Mouse (Mus musculus) midbrain, embryonic 11.5 days (tissue): ENCODE results near the gene Gm128. TPM values are rescaled to one million over a fixed set of nuclear protein-coding genes. Genes with fewer than 3 reads are reported as not detected.
"Not testable (repeated sequence)": the region's sequence is repeated elsewhere in the genome, so short reads cannot be mapped to it uniquely, and the experiment has no call there.

Experiments
- ATAC-seq: fragments of 200-750 bp; cut with Nextera tagmentation; 2 replicates; pipeline ENCODE4 v1.8.0; 2017; ENCODE audit warnings: moderate TSS enrichment, moderate library complexity; ENCODE audit not compliant: low FRiP score
- DNase-seq: peaks from one replicate; pipeline ENCODE4 v3.0.0; 2015; ENCODE audit warnings: low spot score; ENCODE audit errors: missing footprints
- H3K27ac ChIP-seq: fragments of 300-500 bp; sonication (generic); 2 replicates; pipeline ENCODE4 v1.5.1; 2014; ENCODE audit warnings: low read depth, low read length
- H3K27me3 ChIP-seq: fragments of 300-500 bp; sonication (generic); 2 replicates; pipeline ENCODE4 v1.6.1; 2014; ENCODE audit warnings: mild to moderate bottlenecking, low read length, moderate library complexity, mixed read lengths; ENCODE audit not compliant: control insufficient read depth, insufficient read depth
- H3K36me3 ChIP-seq: fragments of 300-500 bp; sonication (generic); 2 replicates; pipeline ENCODE4 v1.6.1; 2014; ENCODE audit warnings: mild to moderate bottlenecking, low read length, moderate library complexity, mixed read lengths; ENCODE audit not compliant: control insufficient read depth, insufficient read depth
- H3K4me1 ChIP-seq: fragments of 300-500 bp; sonication (generic); 2 replicates; pipeline ENCODE4 v1.6.1; 2014; ENCODE audit warnings: low read length; ENCODE audit not compliant: control insufficient read depth, insufficient read depth
- H3K4me2 ChIP-seq: fragments of 300-500 bp; sonication (generic); 2 replicates; pipeline ENCODE4 v1.6.1; 2014; ENCODE audit warnings: mild to moderate bottlenecking, moderate library complexity
- H3K4me3 ChIP-seq: fragments of 300-500 bp; sonication (generic); 2 replicates; pipeline ENCODE4 v1.5.1; 2014; ENCODE audit warnings: low read depth, low read length
- H3K9ac ChIP-seq: fragments of 300-500 bp; sonication (generic); 2 replicates; pipeline ENCODE4 v1.6.1; 2014; ENCODE audit warnings: low read length
- H3K9me3 ChIP-seq: fragments of 300-500 bp; sonication (generic); 2 replicates; pipeline ENCODE4 v1.6.1; 2016; ENCODE audit warnings: low read length; ENCODE audit not compliant: control insufficient read depth
- WGBS: fragments of 180-500 bp; shearing (Covaris S2); extraction: QIAGEN DNeasy Blood & Tissue Kit; methylation state at CpG from one replicate; pipeline ENCODE4 v1.1.7; 2014; 5-methylcytosine and 5-hydroxymethylcytosine counted together
- polyA plus RNA-seq: library from polyadenylated mRNA; unstranded; fragments of >200 nt; fragmentation: Nextera tagmentation; extraction: Ambion mirVana; gene quantifications from 2 replicates; pipeline ENCODE4 v1.2.1, GENCODE M21; 2014

The Gm128 gene
- polyA plus RNA-seq, 1 experiment from 2014 or later: 0.18 TPM

DNA sequence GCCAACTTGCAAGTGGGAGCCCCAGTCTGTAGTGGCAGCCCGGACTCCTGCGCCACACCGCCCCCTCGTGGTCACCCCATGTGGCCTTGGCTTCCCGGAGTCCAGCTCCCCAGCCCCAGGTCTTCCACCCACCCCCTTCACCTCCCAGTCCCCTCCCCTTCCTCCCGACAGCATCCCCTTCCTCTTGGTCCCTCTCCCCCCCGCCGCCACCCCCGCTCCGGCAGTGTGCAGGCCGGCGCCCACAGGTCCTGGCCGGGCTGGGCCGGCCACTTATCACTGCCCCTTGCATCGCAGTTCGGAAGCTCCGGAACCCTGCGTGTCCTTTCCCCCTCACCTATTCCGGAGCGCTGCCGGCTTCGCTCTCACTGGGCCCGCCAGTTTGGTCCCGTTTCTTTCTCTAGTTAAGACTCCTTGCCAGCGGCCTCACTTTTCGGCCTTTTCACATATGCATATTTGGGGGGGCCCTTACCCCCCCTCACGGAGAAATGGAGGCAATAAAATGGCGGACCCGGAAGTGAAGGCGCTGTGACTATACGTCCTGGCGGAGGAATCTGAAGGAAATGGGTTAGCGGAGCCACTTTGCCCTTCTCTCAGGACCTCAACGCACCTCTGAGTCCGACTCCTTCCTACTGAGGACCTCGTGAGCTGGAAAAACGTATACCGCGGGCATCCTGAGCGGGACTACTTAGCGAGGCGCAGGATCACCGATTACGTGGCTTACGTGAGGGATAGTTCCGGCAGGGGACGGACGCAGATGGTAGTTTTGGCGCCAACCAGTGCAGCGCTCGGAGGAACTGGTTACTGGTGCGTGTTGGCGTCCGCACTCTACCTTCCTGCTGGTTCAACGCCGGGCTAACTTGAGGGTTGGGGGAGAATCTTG lies 23.9 kb downstream of the Gm128 start, which contains the start of gene Gabpb2:
Gene Gabpb2, minus strand, starts transcription at position 662 of the 880 bp plus-strand sequence.
- no peaks in the 10 kb centered on the region for H3K27me3 ChIP-seq
- peak within 1 kb of the TSS; percentile 96 for H3K27ac ChIP-seq
- ATAC-seq: peak; percentile 94
- peaks cover 7% of the 10 kb centered on the region for H3K4me1 ChIP-seq
- H3K36me3 ChIP-seq: peaks cover 10% of the 10 kb centered on the region
- WGBS: under 1% methylated on average over 56 of the region's 56 CpGs
- H3K9me3 ChIP-seq: no peaks in the 10 kb centered on the region
- peak; percentile 99 for DNase-seq
- H3K4me2 ChIP-seq: peak within 1 kb of the TSS; percentile 60
- H3K9ac ChIP-seq: peak within 1 kb of the TSS; percentile 97
- peak within 1 kb of the TSS; percentile 82 for H3K4me3 ChIP-seq

DNA sequence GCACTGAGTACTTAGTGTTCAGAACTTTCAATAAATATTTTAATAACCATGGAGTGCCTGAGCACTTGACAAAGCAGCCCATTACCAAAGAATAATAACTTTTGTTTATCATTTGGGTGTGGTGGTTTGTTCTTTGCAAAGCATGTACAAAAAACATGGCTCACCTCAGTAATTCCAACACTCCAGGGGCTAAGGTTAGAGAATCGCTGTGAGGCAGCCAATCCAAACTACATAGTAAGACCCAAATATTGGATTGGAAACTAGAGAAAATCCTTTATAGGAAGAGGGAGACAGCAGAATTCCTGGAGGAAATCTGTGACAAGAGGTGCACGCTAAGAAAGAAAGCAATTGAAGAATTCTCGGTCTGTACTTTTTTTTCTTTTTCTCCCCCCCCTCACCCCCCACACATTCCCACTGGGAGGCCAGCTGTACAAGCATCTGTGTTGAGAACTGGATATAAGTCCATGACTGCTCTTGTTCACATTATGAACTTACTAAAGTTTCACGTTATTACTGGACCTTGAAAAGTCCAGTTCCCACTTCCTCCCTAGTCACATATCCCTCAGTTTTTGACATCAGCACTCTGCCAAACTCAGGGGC lies 24.6 kb downstream of the Gm128 start:
- peak overlapping the region; percentile 82 for H3K4me3 ChIP-seq
- H3K27ac ChIP-seq: peak overlapping the region; percentile 96; the same call in 1 of the 2 replicates
- DNase-seq (peak; percentile 82), ATAC-seq (no peak; the same call in 1 of the 2 replicates)
- peak overlapping the region; percentile 60 for H3K4me2 ChIP-seq
- peaks cover 7% of the 10 kb centered on the region for H3K4me1 ChIP-seq
- WGBS: 23% methylated on average over 4 of the region's 4 CpGs
- H3K9me3 ChIP-seq: no peaks in the 10 kb centered on the region
- no peaks in the 10 kb centered on the region for H3K27me3 ChIP-seq
- peaks cover 10% of the 10 kb centered on the region for H3K36me3 ChIP-seq
- peak overlapping the region; percentile 97 for H3K9ac ChIP-seq

- H3K4me1 ChIP-seq: peaks cover 7% of the 10 kb centered on the region
- no peaks in the 10 kb centered on the region for H3K9me3 ChIP-seq
- H3K27me3 ChIP-seq: no peaks in the 10 kb centered on the region
- ATAC-seq: no peak
- 93% methylated on average over 1 of the region's 1 CpGs for WGBS
- H3K4me3 ChIP-seq: no peak overlapping the region
- no peak overlapping the region for H3K27ac ChIP-seq
- H3K36me3 ChIP-seq: no peaks in the 10 kb centered on the region
- peak; percentile 54 for DNase-seq
- no peak overlapping the region for H3K9ac ChIP-seq
- no peak overlapping the region for H3K4me2 ChIP-seq
Measured at GRCm38 (mm10) chr3:95213609-95213975, 27.8 kb downstream of the Gm128 start.

DNA sequence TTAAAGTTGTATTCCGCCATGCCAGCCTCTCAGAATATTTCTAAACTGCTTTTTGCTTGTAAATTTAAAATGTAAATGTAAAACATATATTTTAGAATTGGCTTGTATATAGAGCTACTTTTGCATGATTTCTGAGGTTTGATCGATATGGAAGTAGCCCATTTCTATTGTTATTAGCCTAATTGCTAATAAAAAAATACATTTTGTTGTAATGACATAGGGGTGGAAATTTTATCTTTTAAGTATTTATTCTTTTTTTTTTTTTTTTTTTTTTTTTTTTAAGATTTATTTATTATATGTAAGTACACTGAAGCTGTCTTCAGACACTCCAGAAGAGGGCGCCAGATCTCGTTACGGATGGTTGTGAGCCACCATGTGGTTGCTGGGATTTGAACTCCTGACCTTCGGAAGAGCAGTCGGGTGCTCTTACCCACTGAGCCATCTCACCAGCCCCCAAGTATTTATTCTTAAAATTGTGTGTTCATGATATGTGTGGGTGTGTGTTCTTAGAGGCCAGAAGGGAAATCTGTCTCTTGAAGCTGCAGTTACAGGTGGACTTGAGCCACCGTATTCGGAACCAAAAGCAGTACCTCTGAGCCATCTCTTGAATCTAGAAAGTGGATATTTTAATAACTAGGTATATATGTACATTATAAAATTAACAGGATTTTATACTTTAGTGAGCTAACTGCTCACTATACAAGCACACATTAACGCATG lies 28.3 kb downstream of the Gm128 start:
- not testable (repeated sequence) for H3K27ac ChIP-seq, ATAC-seq, H3K36me3 ChIP-seq, H3K4me3 ChIP-seq, H3K9ac ChIP-seq, H3K4me1 ChIP-seq, H3K9me3 ChIP-seq, H3K27me3 ChIP-seq, H3K4me2 ChIP-seq
- WGBS: 92% methylated on average over 7 of the region's 10 CpGs
- peak; percentile 64 for DNase-seq

- H3K27ac ChIP-seq: no peak overlapping the region
- H3K36me3 ChIP-seq: 0 out of 2 replicates have a peak, but pooled peaks cover 4% of the 10 kb centered on the region
- H3K4me3 ChIP-seq: no peak overlapping the region
- DNase-seq: no peak
- no peaks in the 10 kb centered on the region for H3K4me1 ChIP-seq
- no peak overlapping the region for H3K4me2 ChIP-seq
- WGBS: 63% methylated on average over 2 of the region's 2 CpGs
- H3K27me3 ChIP-seq: no peaks in the 10 kb centered on the region
- no peak overlapping the region for H3K9ac ChIP-seq
- ATAC-seq: no peak
- H3K9me3 ChIP-seq: no peaks in the 10 kb centered on the region
Measured at GRCm38 (mm10) chr3:95210585-95210984, 30.8 kb downstream of the Gm128 start.

GRCm38 (mm10) chr3:95208286-95208685 lies 33.1 kb downstream of the Gm128 start:
- H3K27ac ChIP-seq: no peak overlapping the region
- H3K36me3 ChIP-seq: peaks cover 11% of the 10 kb centered on the region; the same call in 1 of the 2 replicates
- no peaks in the 10 kb centered on the region for H3K4me1 ChIP-seq
- no peaks in the 10 kb centered on the region for H3K27me3 ChIP-seq
- H3K9ac ChIP-seq: no peak overlapping the region
- no peak for DNase-seq
- ATAC-seq: no peak
- WGBS: 88% methylated on average over 4 of the region's 4 CpGs
- H3K4me2 ChIP-seq: no peak overlapping the region
- H3K9me3 ChIP-seq: no peaks in the 10 kb centered on the region
- H3K4me3 ChIP-seq: no peak overlapping the region

DNA sequence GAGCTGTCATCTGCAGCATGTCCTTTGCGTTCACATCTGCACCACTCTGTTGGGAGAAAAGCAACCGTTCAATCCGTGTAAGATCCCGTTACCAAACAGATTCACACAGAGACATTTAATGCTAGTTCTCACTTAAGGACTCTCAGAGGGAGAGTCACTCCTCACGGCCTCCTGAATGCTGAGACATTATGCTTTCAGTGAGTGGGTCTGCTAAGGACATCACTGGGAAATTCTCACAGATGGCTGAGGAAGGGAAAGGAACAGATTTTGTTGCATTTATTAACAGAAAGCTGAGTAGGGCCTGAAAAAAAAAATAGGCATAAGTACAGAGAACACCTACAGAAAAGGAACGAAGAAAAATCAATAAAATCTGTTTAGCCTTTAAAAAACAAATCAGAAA lies 37.5 kb downstream of the Gm128 start:
- no peak overlapping the region for H3K4me3 ChIP-seq
- 92% methylated on average over 6 of the region's 6 CpGs for WGBS
- peaks cover 24% of the 10 kb centered on the region for H3K36me3 ChIP-seq
- H3K4me1 ChIP-seq: no peaks in the 10 kb centered on the region
- no peak overlapping the region for H3K9ac ChIP-seq
- H3K4me2 ChIP-seq: no peak overlapping the region
- ATAC-seq: no peak
- no peaks in the 10 kb centered on the region for H3K27me3 ChIP-seq
- DNase-seq: peak; percentile 68
- no peaks in the 10 kb centered on the region for H3K9me3 ChIP-seq
- H3K27ac ChIP-seq: no peak overlapping the region

DNA sequence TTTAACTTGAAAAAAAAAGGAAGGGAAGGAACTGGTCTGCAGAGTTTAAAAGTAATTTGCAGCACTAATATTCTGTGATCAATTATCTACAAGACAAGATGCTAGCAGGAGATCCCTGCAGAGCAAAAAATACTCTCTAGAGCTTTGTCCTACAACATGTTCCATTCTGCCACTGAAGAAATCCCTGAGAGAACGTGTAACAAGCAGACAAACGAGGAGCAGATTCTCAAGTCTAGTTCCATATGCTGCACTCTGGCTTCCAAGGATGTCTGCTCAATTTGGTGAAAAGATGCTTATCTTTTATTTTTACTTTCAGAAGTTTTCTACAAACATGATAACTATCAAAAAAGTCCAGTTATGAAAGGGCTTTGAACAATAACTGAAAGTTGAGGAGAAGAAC lies 40.8 kb downstream of the Gm128 start:
- H3K4me2 ChIP-seq: no peak overlapping the region
- H3K4me1 ChIP-seq: no peaks in the 10 kb centered on the region
- DNase-seq (no peak), ATAC-seq (no peak)
- no peaks in the 10 kb centered on the region for H3K27me3 ChIP-seq
- no peaks in the 10 kb centered on the region for H3K9me3 ChIP-seq
- WGBS: 81% methylated on average over 2 of the region's 2 CpGs
- no peak overlapping the region for H3K4me3 ChIP-seq
- H3K36me3 ChIP-seq: peaks cover 23% of the 10 kb centered on the region
- no peak overlapping the region for H3K27ac ChIP-seq
- no peak overlapping the region for H3K9ac ChIP-seq

- no peak for DNase-seq
- Histone ChIP-seq H3K36me3 (peaks cover 25% of the 10 kb centered on the region), H3K27me3 (no peaks in the 10 kb centered on the region), H3K4me1 (no peaks in the 10 kb centered on the region), H3K4me3 (no peak overlapping the region), H3K4me2 (no peak overlapping the region), H3K27ac (no peak overlapping the region), H3K9ac (no peak overlapping the region), H3K9me3 (no peaks in the 10 kb centered on the region)
- WGBS: 71% methylated on average over 7 of the region's 7 CpGs
- ATAC-seq: no peak
Measured at GRCm38 (mm10) chr3:95200132-95200531, 41.3 kb downstream of the Gm128 start.
